Mouse (Mus musculus) heart, embryonic 12.5 days (tissue): ENCODE data around the gene Ccdc102a. TPM values are rescaled to one million over a fixed set of nuclear protein-coding genes. Genes with fewer than 3 reads are reported as not detected.
"Not testable (repeated sequence)": the region's sequence is repeated elsewhere in the genome, so short reads cannot be mapped to it uniquely, and the experiment has no call there.

Experiments used
- ATAC-seq: fragments of 200-750 bp; cut with Nextera tagmentation; 2 replicates; pipeline ENCODE4 v1.8.0; 2017; ENCODE audit warnings: moderate TSS enrichment, moderate library complexity; ENCODE audit not compliant: insufficient number of reproducible peaks, low FRiP score
- H3K27ac ChIP-seq: fragments of 300-500 bp; sonication (generic); 2 replicates; pipeline ENCODE4 v1.5.1; 2016; ENCODE audit warnings: mild to moderate bottlenecking, moderate library complexity; ENCODE audit not compliant: poor library complexity, severe bottlenecking
- H3K27me3 ChIP-seq: fragments of 300-500 bp; sonication (generic); replicated peaks from 2 replicates; pipeline ENCODE4 v1.6.1; 2016; ENCODE audit warnings: mild to moderate bottlenecking, moderate library complexity
- H3K36me3 ChIP-seq: fragments of 300-500 bp; sonication (generic); 2 replicates; pipeline ENCODE4 v1.6.1; 2016; ENCODE audit warnings: mild to moderate bottlenecking, moderate library complexity
- H3K4me1 ChIP-seq: fragments of 300-500 bp; sonication (generic); replicated peaks from 2 replicates; pipeline ENCODE4 v1.6.1; 2016; ENCODE audit warnings: mild to moderate bottlenecking
- H3K4me2 ChIP-seq: fragments of 300-500 bp; sonication (generic); 2 replicates; pipeline ENCODE4 v1.6.1; 2016; ENCODE audit warnings: mild to moderate bottlenecking, moderate library complexity
- H3K4me3 ChIP-seq: fragments of 300-500 bp; sonication (generic); 2 replicates; pipeline ENCODE4 v1.5.1; 2016; ENCODE audit warnings: mild to moderate bottlenecking
- H3K9ac ChIP-seq: fragments of 300-500 bp; sonication (generic); 2 replicates; pipeline ENCODE4 v1.6.1; 2016; ENCODE audit warnings: mild to moderate bottlenecking, moderate library complexity
- H3K9me3 ChIP-seq: fragments of 300-500 bp; sonication (generic); replicated peaks from 2 replicates; pipeline ENCODE4 v1.6.1; 2016; ENCODE audit warnings: mild to moderate bottlenecking, moderate library complexity
- WGBS: fragments of 180-500 bp; shearing (Covaris S2); methylation state at CpG from one replicate; pipeline ENCODE4 v1.1.7; 2016; 5-methylcytosine and 5-hydroxymethylcytosine counted together
- polyA plus RNA-seq: library from polyadenylated mRNA; unstranded; fragments of >200 nt; fragmentation: Nextera tagmentation; extraction: Ambion mirVana; gene quantifications from 2 replicates; pipeline ENCODE4 v1.2.1, GENCODE M21; 2016

Ccdc102a gene
- polyA plus RNA-seq, 1 experiment from 2014 or later, result 26.2 TPM

GRCm38 (mm10) chr8:94863897-94864673 is 53.8 kb downstream of the Ccdc102a start:
- WGBS, result 66% methylated on average over 10 of the region's 10 CpGs
- H3K4me3 ChIP-seq, result no peak overlapping the region
- H3K4me1 ChIP-seq, result peaks cover 43% of the 10 kb centered on the region
- no peak overlapping the region for H3K9ac ChIP-seq
- ATAC-seq, result no peak
- peaks cover 86% of the 10 kb centered on the region for H3K36me3 ChIP-seq
- peak overlapping the region; percentile 37; the same call in 1 of the 2 replicates for H3K27ac ChIP-seq
- H3K4me2 ChIP-seq, result no peak overlapping the region
- H3K27me3 ChIP-seq, result no peaks in the 10 kb centered on the region
- H3K9me3 ChIP-seq, result no peaks in the 10 kb centered on the region

GRCm38 (mm10) chr8:94862487-94863220 is 55.2 kb downstream of the Ccdc102a start:
- peak overlapping the region; percentile 37; the same call in 1 of the 2 replicates for H3K27ac ChIP-seq
- peak; percentile 25; the same call in 1 of the 2 replicates for ATAC-seq
- WGBS, result 74% methylated on average over 12 of the region's 12 CpGs
- H3K27me3 ChIP-seq, result no peaks in the 10 kb centered on the region
- peaks cover 77% of the 10 kb centered on the region for H3K36me3 ChIP-seq
- H3K4me3 ChIP-seq, result no peak overlapping the region
- H3K4me1 ChIP-seq, result peaks cover 38% of the 10 kb centered on the region
- no peak overlapping the region for H3K4me2 ChIP-seq
- H3K9me3 ChIP-seq, result no peaks in the 10 kb centered on the region
- H3K9ac ChIP-seq, result no peak overlapping the region

- no peak for ATAC-seq
- peaks cover 65% of the 10 kb centered on the region for H3K36me3 ChIP-seq
- WGBS, result 65% methylated on average over 8 of the region's 8 CpGs
Measured at GRCm38 (mm10) chr8:94861352-94861910, 56.5 kb downstream of the Ccdc102a start.

GRCm38 (mm10) chr8:94857346-94858173 is 60.3 kb downstream of the Ccdc102a start, which contains the start of gene Polr2c:
Gene Polr2c (plus strand): TSS chr8:94857450.
- Histone ChIP-seq H3K4me3 (peak within 1 kb of the TSS; percentile 100), H3K4me2 (peak within 1 kb of the TSS; percentile 93), H3K9me3 (no peaks in the 10 kb centered on the region), H3K36me3 (peaks cover 55% of the 10 kb centered on the region), H3K27me3 (no peaks in the 10 kb centered on the region), H3K27ac (peak within 1 kb of the TSS; percentile 60), H3K9ac (peak within 1 kb of the TSS; percentile 99), H3K4me1 (peaks cover 26% of the 10 kb centered on the region)
- under 1% methylated on average over 68 of the region's 68 CpGs for WGBS
- ATAC-seq, result peak; percentile 72

More at GRCm38 (mm10) chr8:94861352-94861910, 56.5 kb downstream of the Ccdc102a start:
- Histone ChIP-seq H3K4me1 (peaks cover 28% of the 10 kb centered on the region), H3K27me3 (no peaks in the 10 kb centered on the region), H3K4me2 (no peak overlapping the region), H3K9ac (no peak overlapping the region), H3K27ac (no peak overlapping the region), H3K9me3 (no peaks in the 10 kb centered on the region), H3K4me3 (no peak overlapping the region)

- Histone ChIP-seq H3K4me3 (peak overlapping the region; percentile 100; the same call in 1 of the 2 replicates), H3K4me2 (peak overlapping the region; percentile 93; the same call in 1 of the 2 replicates), H3K9ac (no peak overlapping the region), H3K27ac (no peak overlapping the region), H3K36me3 (peaks cover 53% of the 10 kb centered on the region), H3K4me1 (peaks cover 20% of the 10 kb centered on the region; the same call in 1 of the 2 replicates), H3K27me3 (no peaks in the 10 kb centered on the region), H3K9me3 (no peaks in the 10 kb centered on the region)
- ATAC-seq, result 0 out of 2 replicates have a peak, but pooled peaks have one; percentile 2
- 28% methylated on average over 5 of the region's 5 CpGs for WGBS
Measured at GRCm38 (mm10) chr8:94857011-94857345, 60.9 kb downstream of the Ccdc102a start.

- H3K27me3 ChIP-seq, H3K9ac ChIP-seq, H3K9me3 ChIP-seq, H3K27ac ChIP-seq, ATAC-seq, H3K4me2 ChIP-seq, H3K4me3 ChIP-seq: not testable (repeated sequence)
- Histone ChIP-seq H3K4me1 (peaks cover 14% of the 10 kb centered on the region; the same call in 1 of the 2 replicates), H3K36me3 (peaks cover 60% of the 10 kb centered on the region)
- 89% methylated on average over 11 of the region's 11 CpGs for whole genome bisulfite sequencing
Measured at GRCm38 (mm10) chr8:94854761-94855160, 63.1 kb downstream of the Ccdc102a start.

Other genes starting within 250 kb of the Ccdc102a start
- 0.13 TPM in 1 of 2 replicates, not detected in the other for gene Pllp, start 221.8 kb downstream of the Ccdc102a start, polyA plus RNA-seq
- not detected in 2 replicates for gene Ccl22, start 172.5 kb downstream of the Ccdc102a start, polyA plus RNA-seq
- 13.1 and 15.2 TPM in 2 replicates for gene Cx3cl1, start 146.1 kb downstream of the Ccdc102a start, polyA plus RNA-seq
- gene Ccl17, start 107.6 kb downstream of the Ccdc102a start, polyA plus RNA-seq, result 0.75 TPM in 1 of 2 replicates, not detected in the other
- gene Coq9, start 79.8 kb downstream of the Ccdc102a start, polyA plus RNA-seq, result 118 and 121 TPM in 2 replicates
- gene Ciapin1, start 79.7 kb downstream of the Ccdc102a start, polyA plus RNA-seq, result 102 and 109 TPM in 2 replicates
- 122 and 126 TPM in 2 replicates for gene Polr2c, start 60.6 kb downstream of the Ccdc102a start, polyA plus RNA-seq
- gene Dok4, start 41.8 kb downstream of the Ccdc102a start, polyA plus RNA-seq, result 53.3 and 54.2 TPM in 2 replicates
- 0.09 TPM in 1 of 2 replicates, not detected in the other for gene Adgrg5, start 5.6 kb upstream of the Ccdc102a start, polyA plus RNA-seq
- gene Adgrg1, start 56.7 kb upstream of the Ccdc102a start, polyA plus RNA-seq, result 4.9 and 6.0 TPM in 2 replicates
- gene Adgrg3, start 99.6 kb upstream of the Ccdc102a start, polyA plus RNA-seq, result 2.7 and 3.1 TPM in 2 replicates
- not detected in 2 replicates for gene Drc7, start 137.0 kb upstream of the Ccdc102a start, polyA plus RNA-seq
- gene Katnb1, start 163.1 kb upstream of the Ccdc102a start, polyA plus RNA-seq, result 18.4 and 25.8 TPM in 2 replicates